Mouse (Mus musculus) liver, embryonic 12.5 days (tissue): ENCODE measurements at regions not wholly inside any gene's neighbourhood (a gene's known extent, or its start where the extent isn't known, plus 50 kb on each side); places are given as distances from the start of the nearest gene placed in this dataset.

ENCODE experiments used
- ATAC-seq: fragments of 200-750 bp; cut with Nextera tagmentation; 2 replicates; pipeline ENCODE4 v1.8.0; 2017; ENCODE audit warnings: moderate number of reproducible peaks, mild to moderate bottlenecking, moderate library complexity
- H3K27ac ChIP-seq: fragments of 300-500 bp; sonication (generic); 2 replicates; pipeline ENCODE4 v1.5.1; 2016; ENCODE audit warnings: mild to moderate bottlenecking
- H3K27me3 ChIP-seq: fragments of 300-500 bp; sonication (generic); replicated peaks from 2 replicates; pipeline ENCODE4 v1.6.1; 2016; ENCODE audit warnings: mild to moderate bottlenecking, moderate library complexity
- H3K36me3 ChIP-seq: fragments of 300-500 bp; sonication (generic); 2 replicates; pipeline ENCODE4 v1.6.1; 2016; ENCODE audit warnings: mild to moderate bottlenecking, moderate library complexity
- H3K4me1 ChIP-seq: fragments of 300-500 bp; sonication (generic); 2 replicates; pipeline ENCODE4 v1.6.1; 2016
- H3K4me2 ChIP-seq: fragments of 300-500 bp; sonication (generic); 2 replicates; pipeline ENCODE4 v1.6.1; 2016; ENCODE audit warnings: mild to moderate bottlenecking, moderate library complexity
- H3K4me3 ChIP-seq: fragments of 300-500 bp; sonication (generic); 2 replicates; pipeline ENCODE4 v1.5.1; 2016; ENCODE audit warnings: mild to moderate bottlenecking, moderate library complexity
- H3K9ac ChIP-seq: fragments of 300-500 bp; sonication (generic); 2 replicates; pipeline ENCODE4 v1.6.1; 2016; ENCODE audit warnings: mild to moderate bottlenecking, moderate library complexity
- H3K9me3 ChIP-seq: fragments of 300-500 bp; sonication (generic); replicated peaks from 2 replicates; pipeline ENCODE4 v1.6.1; 2016; ENCODE audit warnings: mild to moderate bottlenecking, moderate library complexity
- WGBS: fragments of 180-500 bp; shearing (Covaris S2); methylation state at CpG from one replicate; pipeline ENCODE4 v1.1.7; 2016; ENCODE audit not compliant: insufficient replicate concordance; 5-methylcytosine and 5-hydroxymethylcytosine counted together

- WGBS = 29% methylated on average over 4 of the region's 4 CpGs
- no peak for ATAC-seq
These were observed 150.7 kb upstream of the A230072I06Rik start for GRCm38 (mm10) chr8:12127801-12128490.

GRCm38 (mm10) chr8:12130591-12130990, 148.0 kb upstream of the A230072I06Rik start:
- H3K4me3 ChIP-seq = no peak overlapping the region
- H3K9me3 ChIP-seq = no peaks in the 10 kb centered on the region
- no peaks in the 10 kb centered on the region for H3K4me1 ChIP-seq
- no peak overlapping the region for H3K9ac ChIP-seq
- H3K27me3 ChIP-seq = peaks cover 37% of the 10 kb centered on the region
- no peak overlapping the region for H3K27ac ChIP-seq
- WGBS = 54% methylated on average over 5 of the region's 5 CpGs
- no peak for ATAC-seq
- H3K4me2 ChIP-seq = no peak overlapping the region
- H3K36me3 ChIP-seq = no peaks in the 10 kb centered on the region

More at GRCm38 (mm10) chr8:12127801-12128490, 150.7 kb upstream of the A230072I06Rik start:
- Histone ChIP-seq H3K9ac (no peak overlapping the region), H3K36me3 (no peaks in the 10 kb centered on the region), H3K9me3 (no peaks in the 10 kb centered on the region), H3K4me2 (no peak overlapping the region), H3K27me3 (peaks cover 25% of the 10 kb centered on the region; the same call in 1 of the 2 replicates), H3K4me1 (no peaks in the 10 kb centered on the region), H3K27ac (no peak overlapping the region), H3K4me3 (no peak overlapping the region)

GRCm38 (mm10) chr8:12134200-12134599, 144.4 kb upstream of the A230072I06Rik start:
- no peaks in the 10 kb centered on the region for H3K36me3 ChIP-seq
- no peak overlapping the region for H3K9ac ChIP-seq
- ATAC-seq = no peak
- H3K4me3 ChIP-seq = no peak overlapping the region
- no peak overlapping the region for H3K27ac ChIP-seq
- H3K4me1 ChIP-seq = no peaks in the 10 kb centered on the region
- H3K27me3 ChIP-seq = peaks cover 37% of the 10 kb centered on the region
- H3K9me3 ChIP-seq = no peaks in the 10 kb centered on the region
- WGBS = 16% methylated on average over 1 of the region's 1 CpGs
- H3K4me2 ChIP-seq = no peak overlapping the region

GRCm38 (mm10) chr8:12135392-12136177, 143.0 kb upstream of the A230072I06Rik start:
- no peak overlapping the region for H3K27ac ChIP-seq
- no peak for ATAC-seq
- H3K9ac ChIP-seq = no peak overlapping the region
- no peaks in the 10 kb centered on the region for H3K9me3 ChIP-seq
- H3K36me3 ChIP-seq = no peaks in the 10 kb centered on the region
- H3K4me3 ChIP-seq = no peak overlapping the region
- WGBS = 60% methylated on average over 14 of the region's 14 CpGs
- peaks cover 31% of the 10 kb centered on the region for H3K27me3 ChIP-seq
- H3K4me2 ChIP-seq = no peak overlapping the region
- H3K4me1 ChIP-seq = no peaks in the 10 kb centered on the region

- Histone ChIP-seq H3K9me3 (no peaks in the 10 kb centered on the region), H3K9ac (no peak overlapping the region), H3K36me3 (no peaks in the 10 kb centered on the region), H3K4me2 (no peak overlapping the region), H3K27me3 (peaks cover 28% of the 10 kb centered on the region), H3K4me1 (no peaks in the 10 kb centered on the region), H3K4me3 (no peak overlapping the region), H3K27ac (no peak overlapping the region)
- WGBS = 64% methylated on average over 5 of the region's 5 CpGs
- ATAC-seq = no peak
These were observed 142.5 kb upstream of the A230072I06Rik start for GRCm38 (mm10) chr8:12136178-12136455.

GRCm38 (mm10) chr8:12137496-12137895, 141.1 kb upstream of the A230072I06Rik start:
- Histone ChIP-seq H3K4me3 (no peak overlapping the region), H3K36me3 (no peaks in the 10 kb centered on the region), H3K9me3 (no peaks in the 10 kb centered on the region), H3K4me2 (no peak overlapping the region), H3K27me3 (peaks cover 15% of the 10 kb centered on the region), H3K4me1 (no peaks in the 10 kb centered on the region), H3K27ac (no peak overlapping the region), H3K9ac (no peak overlapping the region)
- ATAC-seq = no peak
- WGBS = 35% methylated on average over 3 of the region's 3 CpGs

GRCm38 (mm10) chr8:12137913-12138312, 140.7 kb upstream of the A230072I06Rik start:
- H3K4me1 ChIP-seq = no peaks in the 10 kb centered on the region
- WGBS = 74% methylated on average over 8 of the region's 8 CpGs
- H3K27me3 ChIP-seq = peaks cover 12% of the 10 kb centered on the region
- H3K9me3 ChIP-seq = no peaks in the 10 kb centered on the region
- no peak overlapping the region for H3K9ac ChIP-seq
- no peak overlapping the region for H3K27ac ChIP-seq
- no peak overlapping the region for H3K4me2 ChIP-seq
- no peaks in the 10 kb centered on the region for H3K36me3 ChIP-seq
- ATAC-seq = no peak
- no peak overlapping the region for H3K4me3 ChIP-seq

- Histone ChIP-seq H3K9ac (no peak overlapping the region), H3K4me1 (no peaks in the 10 kb centered on the region), H3K27me3 (0 out of 2 replicates have a peak, but pooled peaks cover 6% of the 10 kb centered on the region), H3K36me3 (no peaks in the 10 kb centered on the region), H3K4me3 (no peak overlapping the region), H3K4me2 (no peak overlapping the region), H3K9me3 (no peaks in the 10 kb centered on the region), H3K27ac (no peak overlapping the region)
- ATAC-seq = no peak
- 67% methylated on average over 7 of the region's 7 CpGs for WGBS
These were observed 126.9 kb upstream of the A230072I06Rik start for GRCm38 (mm10) chr8:12151679-12152078.

GRCm38 (mm10) chr8:12152825-12153224, 125.8 kb upstream of the A230072I06Rik start:
- Histone ChIP-seq H3K27ac (no peak overlapping the region), H3K4me3 (no peak overlapping the region), H3K4me2 (no peak overlapping the region), H3K36me3 (no peaks in the 10 kb centered on the region), H3K4me1 (no peaks in the 10 kb centered on the region), H3K9me3 (no peaks in the 10 kb centered on the region), H3K27me3 (0 out of 2 replicates have a peak, but pooled peaks cover 6% of the 10 kb centered on the region), H3K9ac (no peak overlapping the region)
- 42% methylated on average over 9 of the region's 9 CpGs for WGBS
- ATAC-seq = no peak

- Histone ChIP-seq H3K9ac (no peak overlapping the region), H3K4me2 (no peak overlapping the region), H3K4me1 (no peaks in the 10 kb centered on the region), H3K36me3 (no peaks in the 10 kb centered on the region), H3K9me3 (no peaks in the 10 kb centered on the region), H3K4me3 (no peak overlapping the region), H3K27ac (no peak overlapping the region), H3K27me3 (0 out of 2 replicates have a peak, but pooled peaks cover 6% of the 10 kb centered on the region)
- WGBS = 52% methylated on average over 1 of the region's 1 CpGs
- ATAC-seq = no peak
These were observed 121.7 kb upstream of the A230072I06Rik start for GRCm38 (mm10) chr8:12156893-12157292.

- Histone ChIP-seq H3K4me1 (no peaks in the 10 kb centered on the region), H3K27me3 (peaks cover 19% of the 10 kb centered on the region; the same call in 1 of the 2 replicates), H3K9ac (no peak overlapping the region), H3K4me2 (no peak overlapping the region), H3K9me3 (no peaks in the 10 kb centered on the region), H3K4me3 (no peak overlapping the region), H3K27ac (no peak overlapping the region), H3K36me3 (no peaks in the 10 kb centered on the region)
- ATAC-seq = no peak
- 66% methylated on average over 9 of the region's 9 CpGs for WGBS
These were observed 120.4 kb upstream of the A230072I06Rik start for GRCm38 (mm10) chr8:12158188-12158587.

GRCm38 (mm10) chr8:12162921-12163705, 115.5 kb upstream of the A230072I06Rik start:
- Histone ChIP-seq H3K9me3 (no peaks in the 10 kb centered on the region), H3K9ac (no peak overlapping the region), H3K36me3 (no peaks in the 10 kb centered on the region), H3K27ac (no peak overlapping the region), H3K4me3 (no peak overlapping the region), H3K27me3 (peaks cover 16% of the 10 kb centered on the region), H3K4me1 (no peaks in the 10 kb centered on the region), H3K4me2 (peak overlapping the region; percentile 16; the same call in 1 of the 2 replicates)
- WGBS = 24% methylated on average over 22 of the region's 22 CpGs
- ATAC-seq = no peak
